Mouse (Mus musculus) hindbrain, postnatal 0 days (tissue): ENCODE data around the gene Havcr2. TPM values are rescaled to one million over a fixed set of nuclear protein-coding genes. Genes with fewer than 3 reads are reported as not detected.

Experiments used
- ATAC-seq: fragments of 200-750 bp; cut with Nextera tagmentation; 2 replicates; pipeline ENCODE4 v1.8.0; 2017; ENCODE audit warnings: mild to moderate bottlenecking, moderate TSS enrichment, moderate library complexity
- DNase-seq: peaks from one replicate; pipeline ENCODE4 v3.0.0-alpha.2; 2015; ENCODE audit warnings: low spot score
- H3K27ac ChIP-seq: fragments of 300-500 bp; sonication (generic); 2 replicates; pipeline ENCODE4 v1.5.1; 2014; ENCODE audit warnings: mild to moderate bottlenecking
- H3K27me3 ChIP-seq: fragments of 300-500 bp; sonication (generic); 2 replicates; pipeline ENCODE4 v1.6.1; 2014; ENCODE audit warnings: low read length, mixed read lengths; ENCODE audit not compliant: insufficient read depth
- H3K36me3 ChIP-seq: fragments of 300-500 bp; sonication (generic); 2 replicates; pipeline ENCODE4 v1.6.1; 2014; ENCODE audit warnings: low read length, mixed read lengths; ENCODE audit not compliant: insufficient read depth
- H3K4me1 ChIP-seq: fragments of 300-500 bp; sonication (generic); 2 replicates; pipeline ENCODE4 v1.6.1; 2014; ENCODE audit warnings: antibody characterized with exemption, low read length, mixed read lengths; ENCODE audit not compliant: insufficient read depth
- H3K4me2 ChIP-seq: fragments of 300-500 bp; sonication (generic); 2 replicates; pipeline ENCODE4 v1.6.1; 2014; ENCODE audit warnings: low read depth, mild to moderate bottlenecking, low read length, moderate library complexity, mixed read lengths
- H3K4me3 ChIP-seq: fragments of 300-500 bp; sonication (generic); 2 replicates; pipeline ENCODE4 v1.5.1; 2014; ENCODE audit warnings: low read length
- H3K9ac ChIP-seq: fragments of 300-500 bp; sonication (generic); replicated peaks from 2 replicates; pipeline ENCODE4 v1.6.1; 2014; ENCODE audit warnings: mild to moderate bottlenecking, low read length, moderate library complexity, mixed read lengths
- H3K9me3 ChIP-seq: fragments of 300-500 bp; sonication (generic); 2 replicates; pipeline ENCODE4 v1.6.1; 2016; ENCODE audit warnings: low read length, mixed read lengths
- CTCF ChIP-seq: IDR thresholded peaks from 2 replicates; pipeline ENCODE4 v1.5.1; 2016; ENCODE audit warnings: antibody characterized with exemption, control low read depth, low read depth
- WGBS: fragments of 180-500 bp; shearing (Covaris S2); extraction: QIAGEN DNeasy Blood & Tissue Kit; methylation state at CpG from one replicate; pipeline ENCODE4 v1.1.7; 2014; 5-methylcytosine and 5-hydroxymethylcytosine counted together
- polyA plus RNA-seq: library from polyadenylated mRNA; unstranded; fragments of >200 nt; fragmentation: Nextera tagmentation; extraction: Ambion mirVana; gene quantifications from 2 replicates; pipeline ENCODE4 v1.2.1, GENCODE M21; 2015
- total RNA-seq: library from RNA; depleted of rRNA; stranded (reverse); fragments of >200 nt; gene quantifications from 2 replicates; pipeline ENCODE4 v1.2.3, GENCODE M21; 2014; rRNA removed

Gene Havcr2
- total and polyA plus RNA-seq, 2 experiments from 2014 or later, result 0.21 to 0.24 TPM

DNA sequence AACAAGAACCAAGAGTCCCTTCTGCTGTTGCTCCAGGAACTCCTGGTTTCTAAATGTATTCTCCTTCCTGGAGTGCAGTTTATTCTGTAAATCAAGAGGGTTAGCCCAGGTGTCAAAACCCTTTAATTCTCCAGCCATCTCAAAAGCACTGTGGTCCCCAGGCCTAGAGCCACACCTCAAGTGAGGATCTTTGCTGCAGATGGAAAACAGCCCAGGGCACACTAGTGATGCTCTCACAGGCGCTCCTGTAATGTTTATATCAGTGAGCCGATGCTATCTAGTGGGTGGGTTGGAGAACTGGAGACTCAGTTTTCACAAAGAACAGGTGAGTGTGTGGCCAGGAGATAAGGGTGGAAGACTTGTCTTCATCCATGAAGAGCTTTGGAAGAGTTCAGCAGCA lies 69.2 kb downstream of the Havcr2 start, which contains the start of gene Gm12169:
Gm12169 (plus strand) TSS at position 301 of the 400 bp plus-strand sequence.
- no peak within 1 kb of the TSS for H3K27ac ChIP-seq
- no peaks in the 10 kb centered on the region for H3K36me3 ChIP-seq
- no peak for TF ChIP-seq CTCF
- no peaks in the 10 kb centered on the region for H3K9me3 ChIP-seq
- H3K9ac ChIP-seq, result no peak within 1 kb of the TSS
- 93% methylated on average over 2 of the region's 2 CpGs for WGBS
- no peaks in the 10 kb centered on the region for H3K27me3 ChIP-seq
- H3K4me3 ChIP-seq, result no peak within 1 kb of the TSS
- no peak for DNase-seq
- H3K4me1 ChIP-seq, result no peaks in the 10 kb centered on the region
- no peak for ATAC-seq
- H3K4me2 ChIP-seq, result no peak within 1 kb of the TSS

DNA sequence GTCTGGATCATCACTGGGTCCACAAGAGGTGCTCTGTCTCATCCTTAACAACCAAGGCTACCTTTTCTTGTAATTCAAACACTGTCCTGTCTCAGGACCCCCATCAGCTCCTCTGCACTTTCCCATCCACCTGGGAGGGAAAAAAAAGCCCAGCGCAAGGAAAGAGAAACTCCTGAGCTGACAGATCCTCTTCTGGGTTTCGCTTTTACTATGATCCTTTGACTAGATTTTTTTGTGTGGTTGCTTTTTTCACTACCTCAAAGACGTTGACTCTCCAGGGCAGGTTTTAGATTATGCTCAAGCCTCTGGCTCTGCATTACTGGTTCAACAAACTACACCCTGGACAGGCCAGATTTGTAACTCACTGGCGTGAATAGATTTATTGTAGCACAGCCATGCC lies 75.4 kb downstream of the Havcr2 start:
- no peaks in the 10 kb centered on the region for H3K27me3 ChIP-seq
- WGBS, result 76% methylated on average over 4 of the region's 4 CpGs
- TF ChIP-seq CTCF, result no peak
- no peak overlapping the region for H3K27ac ChIP-seq
- ATAC-seq (no peak), DNase-seq (no peak)
- H3K4me1 ChIP-seq, result no peaks in the 10 kb centered on the region
- no peak overlapping the region for H3K4me2 ChIP-seq
- no peaks in the 10 kb centered on the region for H3K36me3 ChIP-seq
- no peak overlapping the region for H3K4me3 ChIP-seq
- no peaks in the 10 kb centered on the region for H3K9me3 ChIP-seq
- no peak overlapping the region for H3K9ac ChIP-seq

Other genes starting within 250 kb of the Havcr2 start
- gene Fndc9, start 219.4 kb upstream of the Havcr2 start, total RNA-seq, result 1.8 and 2.2 TPM in 2 replicates
- 3.8 and 5.0 TPM in 2 replicates for gene Fndc9, start 219.4 kb upstream of the Havcr2 start, polyA plus RNA-seq
- gene Cyfip2, start 142.1 kb upstream of the Havcr2 start, total RNA-seq, result 136 and 162 TPM in 2 replicates
- 72.4 and 79.1 TPM in 2 replicates for gene Cyfip2, start 142.1 kb upstream of the Havcr2 start, polyA plus RNA-seq
- gene Itk, start 65.4 kb upstream of the Havcr2 start, total RNA-seq, result not detected in 2 replicates
- gene Itk, start 65.4 kb upstream of the Havcr2 start, polyA plus RNA-seq, result 0.04 TPM in 1 of 2 replicates, not detected in the other
- not detected in 2 replicates for gene Fam71b, start 58.4 kb upstream of the Havcr2 start, total RNA-seq
- not detected in 2 replicates for gene Fam71b, start 58.4 kb upstream of the Havcr2 start, polyA plus RNA-seq
- gene Med7, start 18.0 kb upstream of the Havcr2 start, total RNA-seq, result 14.5 and 19.1 TPM in 2 replicates
- gene Med7, start 18.0 kb upstream of the Havcr2 start, polyA plus RNA-seq, result 62.1 and 63.3 TPM in 2 replicates
- not detected in 2 replicates for gene Gm12169, start 69.3 kb downstream of the Havcr2 start, total RNA-seq
- gene Gm12169, start 69.3 kb downstream of the Havcr2 start, polyA plus RNA-seq, result not detected in 2 replicates
- not detected in 2 replicates for gene BC053393, start 116.6 kb downstream of the Havcr2 start, total RNA-seq
- gene BC053393, start 116.6 kb downstream of the Havcr2 start, polyA plus RNA-seq, result not detected in 2 replicates
- gene Dppa1, start 174.3 kb downstream of the Havcr2 start, total RNA-seq, result not detected in 2 replicates
- not detected in 2 replicates for gene Dppa1, start 174.3 kb downstream of the Havcr2 start, polyA plus RNA-seq